Mouse (Mus musculus): ENCODE results near the gene Etv5.

GRCm38 (mm10) chr16:22365596-22365995, 73.9 kb downstream of the Etv5 start:
- TF ChIP-seq CTCF (IDR thresholded peaks at IDR 0.05; ENCODE audit: control insufficient read depth, insufficient read depth, low read length) (no peak), POLR2A (IDR thresholded peaks at IDR 0.05; ENCODE audit: borderline replicate concordance, control insufficient read depth, low read depth, low read length) (no peak)
